Mouse (Mus musculus): ENCODE results near the gene Gpr19. TPM values are rescaled to one million over a fixed set of nuclear protein-coding genes. Genes with fewer than 3 reads are reported as not detected.

Gpr19 gene
- polyA plus RNA-seq (2015; fragmentation: Nextera tagmentation; extraction: Ambion mirVana): 34.1 and 34.6 TPM in 2 replicates

GRCm38 (mm10) chr6:134898095-134898965, at the start of gene Gpr19:
Gpr19 (minus strand) TSS chr6:134898578.

DNA sequence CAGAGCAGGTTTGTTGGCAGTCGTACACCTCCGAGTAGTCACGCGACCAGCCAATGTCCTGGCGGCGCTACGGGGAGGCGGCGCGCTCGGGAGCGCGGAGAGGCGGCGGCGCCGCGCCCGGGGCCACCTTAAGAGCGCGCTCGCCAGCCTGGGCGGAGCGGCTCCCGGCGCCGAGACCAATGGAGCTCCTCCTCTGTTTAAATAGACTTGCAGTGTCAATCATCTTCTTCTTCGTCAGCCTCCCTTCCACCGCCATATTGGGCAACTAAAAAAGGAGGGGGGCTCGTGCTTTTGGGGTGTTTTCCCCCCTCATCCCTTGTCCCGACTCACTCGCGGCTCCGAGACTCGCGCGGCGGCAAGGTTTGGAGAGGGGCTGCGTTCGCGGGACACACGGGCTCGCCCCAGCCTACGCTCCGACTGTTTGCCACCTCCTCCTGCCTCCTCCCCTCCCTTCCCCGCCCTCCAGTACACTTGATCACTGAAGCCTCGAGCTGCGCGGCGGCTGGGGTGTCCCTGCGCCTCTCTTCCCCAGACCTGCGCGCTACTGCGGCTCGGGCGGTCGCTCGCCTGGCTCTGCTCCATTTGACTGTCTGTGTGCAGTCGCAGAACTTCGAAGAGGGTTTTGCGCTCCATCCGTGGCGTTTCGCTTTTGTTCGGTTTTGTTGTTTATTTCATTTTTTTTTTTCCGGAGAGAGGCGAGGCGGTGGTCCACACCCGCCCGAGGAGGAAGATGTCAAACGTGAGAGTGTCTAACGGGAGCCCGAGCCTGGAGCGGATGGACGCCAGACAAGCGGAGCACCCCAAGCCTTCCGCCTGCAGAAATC, 22.0 kb upstream of the Gpr19 start, which contains the start of gene Cdkn1b:
Gene Cdkn1b (plus strand): TSS at position 212 of the 824 bp plus-strand sequence.

GRCm38 (mm10) chr6:134829786-134830700, 68.3 kb downstream of the Gpr19 start, which contains the start of gene Crebl2:
Crebl2 (plus strand) TSS chr6:134830154.

Other genes with a start within 250 kb of the Gpr19 start
- 3.4 and 3.7 TPM in 2 replicates for gene Dusp16, start 106.0 kb downstream of the Gpr19 start, polyA plus RNA-seq (2015; fragmentation: Nextera tagmentation; extraction: Ambion mirVana)
- 5.0 and 5.1 TPM in 2 replicates for gene Crebl2, start 68.4 kb downstream of the Gpr19 start, polyA plus RNA-seq (2015; fragmentation: Nextera tagmentation; extraction: Ambion mirVana)
- 17.2 and 18.0 TPM in 2 replicates for gene Cdkn1b, start 21.8 kb upstream of the Gpr19 start, polyA plus RNA-seq (2015; fragmentation: Nextera tagmentation; extraction: Ambion mirVana)
- gene Apold1, start 83.1 kb upstream of the Gpr19 start, polyA plus RNA-seq (2015; fragmentation: Nextera tagmentation; extraction: Ambion mirVana): 3.2 and 3.7 TPM in 2 replicates
- gene Ddx47, start 113.0 kb upstream of the Gpr19 start, polyA plus RNA-seq (2015; fragmentation: Nextera tagmentation; extraction: Ambion mirVana): 58.0 and 59.4 TPM in 2 replicates
- 0.37 and 0.74 TPM in 2 replicates for gene Gprc5a, start 167.1 kb upstream of the Gpr19 start, polyA plus RNA-seq (2015; fragmentation: Nextera tagmentation; extraction: Ambion mirVana)
- gene Gprc5d, start 219.7 kb upstream of the Gpr19 start, polyA plus RNA-seq (2015; fragmentation: Nextera tagmentation; extraction: Ambion mirVana): not detected in 2 replicates